Mouse (Mus musculus) heart, adult 10 weeks (tissue): Measurements from ENCODE around the gene Rbm45. TPM values are rescaled to one million over a fixed set of nuclear protein-coding genes. Genes with fewer than 3 reads are reported as not detected.

Source experiments
- polyA plus RNA-seq: library from polyadenylated mRNA; stranded (reverse); fragments of 350-450 nt; fragmentation: Illumina TruSeq; extraction: RNeasy Lipid Tissue Mini Kit (QIAGEN cat#74804); gene quantifications from one replicate; pipeline ENCODE4 v1.2.3, GENCODE M21; 2014; ENCODE audit warnings: low read depth, low replicate concordance

Rbm45 gene
- 16.7 TPM for polyA plus RNA-seq

GRCm38 (mm10) chr2:76369821-76370655, at the start of gene Rbm45:
Rbm45 (plus strand) TSS chr2:76369984.

GRCm38 (mm10) chr2:76338215-76339156, 31.3 kb upstream of the Rbm45 start, which contains the start of gene Pde11a:
Pde11a (minus strand) TSS chr2:76338774.

GRCm38 (mm10) chr2:76360226-76360625, 9.6 kb upstream of the Rbm45 start, which contains the start of gene Cyct:
Cyct (minus strand) TSS chr2:76360450.

GRCm38 (mm10) chr2:76406151-76406936, 36.6 kb downstream of the Rbm45 start, which contains the start of gene Osbpl6:
Osbpl6 (plus strand) TSS chr2:76406508.

Other genes with a start within 250 kb of the Rbm45 start
- gene Pde11a, start 31.2 kb upstream of the Rbm45 start, polyA plus RNA-seq, result 0.99 TPM
- gene Cyct, start 9.5 kb upstream of the Rbm45 start, polyA plus RNA-seq, result not detected
- 15.7 TPM for gene Osbpl6, start 36.5 kb downstream of the Rbm45 start, polyA plus RNA-seq